Mouse (Mus musculus) adrenal gland, postnatal 25 days (tissue): ENCODE results near the gene BC004004. TPM values are rescaled to one million over a fixed set of nuclear protein-coding genes. Genes with fewer than 3 reads are reported as not detected.
A peak's percentile ranks its signal among the peaks of the same experiment; 100 is the strongest.
"Not testable (repeated sequence)": the region's sequence is repeated elsewhere in the genome, so short reads cannot be mapped to it uniquely, and the experiment has no call there.

Source experiments
- DNase-seq: peaks from one replicate; pipeline ENCODE4 v3.0.0; 2021; ENCODE audit warnings: mixed read lengths
- total RNA-seq: library from RNA; stranded (reverse); gene quantifications from 2 replicates; pipeline ENCODE4 v1.2.3, GENCODE M21; 2021

BC004004 gene
- total RNA-seq, 1 experiment from 2014 or later = 116 TPM

DNA sequence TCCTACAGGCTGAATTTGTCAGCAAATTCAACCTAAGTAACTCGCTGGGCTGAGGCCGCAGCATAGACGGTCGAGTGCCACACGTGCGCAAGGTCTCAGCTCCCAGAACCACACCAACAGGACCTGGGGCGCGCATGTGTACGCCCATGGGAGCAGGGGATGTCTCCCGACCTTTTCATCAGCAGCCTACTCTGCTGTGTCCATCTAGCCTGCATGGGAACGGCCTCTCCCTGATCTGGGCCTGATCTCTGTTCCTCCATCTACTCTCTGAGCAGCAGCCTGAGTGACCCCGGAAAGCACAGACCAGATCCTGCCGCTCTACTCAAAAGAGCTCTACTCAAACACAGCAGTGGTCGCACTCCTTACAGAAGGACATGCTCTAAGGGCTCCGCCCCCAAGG is 8.1 kb upstream of the BC004004 start:
- no peak for DNase-seq

GRCm38 (mm10) chr17:29261603-29262258 is 6.9 kb upstream of the BC004004 start:
- DNase-seq = no peak

DNA sequence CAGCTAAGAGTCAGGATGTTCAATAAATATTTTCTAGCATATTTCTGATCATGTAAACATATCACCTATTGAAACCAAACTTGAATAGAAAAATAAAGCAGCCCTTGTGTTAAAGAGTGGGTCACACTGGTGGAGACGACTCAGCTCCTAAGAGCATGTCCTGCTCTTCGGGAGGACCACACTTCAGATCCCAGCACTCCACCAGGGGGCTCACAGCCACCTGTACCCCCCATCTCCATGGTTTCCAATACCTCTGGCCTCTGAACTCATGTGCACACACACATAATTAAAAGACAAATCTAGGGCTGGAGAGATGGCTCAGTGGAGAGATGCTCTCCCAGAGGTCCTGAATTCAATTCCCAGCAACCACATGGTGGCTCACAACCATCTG is 6.3 kb upstream of the BC004004 start:
- DNase-seq = no peak

DNA sequence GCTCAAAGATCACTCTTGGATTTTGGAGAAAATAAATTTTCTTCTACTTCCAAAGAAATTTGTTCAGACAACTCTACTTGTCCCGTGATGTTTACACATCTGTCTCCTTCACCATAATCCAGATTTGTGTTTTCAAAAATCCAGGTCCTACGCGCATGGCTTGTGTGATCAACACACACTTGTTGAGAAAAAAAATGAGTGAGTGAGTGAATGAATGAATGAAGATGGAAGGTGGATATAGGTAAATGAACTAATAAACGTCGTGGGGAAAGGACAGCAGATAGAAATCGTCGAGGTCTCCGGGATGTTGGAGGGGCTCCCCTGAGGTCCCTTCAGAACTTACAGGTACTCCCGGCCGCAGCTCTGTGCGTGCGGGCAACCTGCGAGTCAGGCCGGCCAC is 5.2 kb upstream of the BC004004 start:
- no peak for DNase-seq

GRCm38 (mm10) chr17:29263840-29264633 is 4.6 kb upstream of the BC004004 start, which contains the start of gene Ppil1:
Gene Ppil1 (minus strand): TSS chr17:29264186.
- DNase-seq = peak; percentile 83

GRCm38 (mm10) chr17:29264760-29265159 is 3.8 kb upstream of the BC004004 start:
- no peak for DNase-seq

- not testable (repeated sequence) for DNase-seq
These were observed 1.5 kb upstream of the BC004004 start for GRCm38 (mm10) chr17:29267040-29267439.

DNA sequence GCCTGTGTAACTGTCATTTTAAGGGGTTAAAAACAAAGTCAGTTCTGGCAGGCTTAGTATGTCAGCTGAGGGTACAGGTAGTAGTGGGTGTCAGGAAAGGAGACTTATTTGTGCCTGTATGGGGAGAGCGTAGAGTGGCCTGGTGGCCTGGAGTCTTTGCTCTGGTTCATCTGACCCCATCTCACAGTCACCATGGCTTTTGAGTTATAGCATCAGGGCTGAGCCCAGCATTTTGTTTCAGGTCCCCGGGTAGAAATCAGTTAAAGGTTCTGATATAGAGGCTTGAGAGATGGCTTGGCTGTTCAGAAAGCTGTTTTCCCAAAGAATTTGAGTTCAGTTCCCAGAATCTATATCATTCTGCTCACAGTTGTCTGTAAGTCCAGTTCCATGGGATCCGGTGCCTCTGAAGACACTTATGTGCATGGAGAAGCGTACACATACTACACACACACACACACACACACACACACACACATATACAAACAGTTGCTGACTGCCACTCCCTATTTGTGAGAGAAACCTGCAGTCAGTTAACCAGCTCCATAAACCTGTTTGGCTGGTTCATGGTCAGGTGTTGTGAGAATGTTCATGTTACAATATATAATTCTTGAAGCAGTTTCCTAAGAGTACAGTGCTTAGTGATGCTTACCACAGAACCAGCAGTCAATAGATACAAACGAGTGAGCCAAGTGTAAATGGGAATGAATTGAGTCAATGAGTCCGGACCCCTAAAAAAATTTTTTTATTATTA is 482 bp upstream of the BC004004 start:
- no peak for DNase-seq

DNA sequence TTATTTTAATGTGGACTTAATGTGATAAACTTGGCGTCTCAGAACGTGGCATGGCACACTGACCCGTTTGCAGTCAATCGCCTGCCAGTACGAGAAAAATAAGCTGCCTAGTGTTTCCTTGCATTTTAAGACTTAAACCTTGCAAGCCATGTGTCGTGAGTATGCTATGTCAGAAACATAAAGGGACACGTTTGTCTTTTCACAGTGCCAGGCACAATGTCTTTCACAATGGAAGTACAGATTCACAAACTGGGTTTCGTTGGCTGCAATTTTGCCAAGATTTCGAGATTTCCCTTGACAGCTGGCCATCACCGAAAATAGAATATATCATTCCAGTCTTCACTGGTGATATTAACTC is 740 bp downstream of the BC004004 start:
- DNase-seq = no peak

- no peak for DNase-seq
These were observed 1.6 kb downstream of the BC004004 start for GRCm38 (mm10) chr17:29270148-29270698.

DNA sequence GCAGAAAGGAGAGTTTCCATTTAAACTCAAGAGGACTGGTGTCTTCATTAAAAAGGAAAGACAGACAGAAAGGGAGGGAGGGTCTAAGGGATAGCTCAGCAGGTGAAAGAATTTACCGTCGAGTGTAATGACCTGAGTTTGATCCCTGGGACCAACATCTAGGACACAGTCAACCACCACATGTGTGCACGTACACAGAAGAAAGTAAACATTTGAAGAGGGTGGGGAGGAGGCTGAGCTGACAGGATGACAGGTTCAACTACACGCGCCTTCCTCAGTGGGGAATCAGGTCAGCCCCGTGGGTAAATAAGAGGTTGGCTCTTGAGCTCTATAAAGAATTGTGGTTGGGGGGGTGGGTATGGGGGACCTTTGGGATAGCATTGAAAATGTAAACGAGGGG is 4.6 kb downstream of the BC004004 start:
- DNase-seq = no peak

GRCm38 (mm10) chr17:29273889-29274288 is 5.3 kb downstream of the BC004004 start:
- DNase-seq = no peak

DNA sequence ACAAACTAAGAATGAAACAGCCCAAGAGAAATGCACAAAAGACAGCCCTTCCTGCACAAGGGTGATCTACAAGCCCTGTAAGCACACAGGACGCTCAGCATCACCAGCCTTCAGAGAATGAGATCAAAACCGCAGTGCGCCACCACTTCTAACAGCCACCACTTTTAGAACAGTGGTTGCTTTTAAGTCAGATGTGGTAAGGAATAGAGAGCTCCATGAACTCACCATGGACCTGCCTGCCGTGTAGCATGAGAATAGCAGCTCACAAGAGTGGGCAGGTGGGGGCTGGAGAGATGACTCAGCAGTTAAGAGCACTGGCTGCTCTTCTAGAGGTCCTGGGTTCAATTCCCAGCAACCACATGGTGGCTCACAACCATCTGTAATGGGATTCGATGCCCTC is 11.8 kb downstream of the BC004004 start:
- DNase-seq = no peak

GRCm38 (mm10) chr17:29281541-29281940 is 13.0 kb downstream of the BC004004 start:
- DNase-seq = no peak

DNA sequence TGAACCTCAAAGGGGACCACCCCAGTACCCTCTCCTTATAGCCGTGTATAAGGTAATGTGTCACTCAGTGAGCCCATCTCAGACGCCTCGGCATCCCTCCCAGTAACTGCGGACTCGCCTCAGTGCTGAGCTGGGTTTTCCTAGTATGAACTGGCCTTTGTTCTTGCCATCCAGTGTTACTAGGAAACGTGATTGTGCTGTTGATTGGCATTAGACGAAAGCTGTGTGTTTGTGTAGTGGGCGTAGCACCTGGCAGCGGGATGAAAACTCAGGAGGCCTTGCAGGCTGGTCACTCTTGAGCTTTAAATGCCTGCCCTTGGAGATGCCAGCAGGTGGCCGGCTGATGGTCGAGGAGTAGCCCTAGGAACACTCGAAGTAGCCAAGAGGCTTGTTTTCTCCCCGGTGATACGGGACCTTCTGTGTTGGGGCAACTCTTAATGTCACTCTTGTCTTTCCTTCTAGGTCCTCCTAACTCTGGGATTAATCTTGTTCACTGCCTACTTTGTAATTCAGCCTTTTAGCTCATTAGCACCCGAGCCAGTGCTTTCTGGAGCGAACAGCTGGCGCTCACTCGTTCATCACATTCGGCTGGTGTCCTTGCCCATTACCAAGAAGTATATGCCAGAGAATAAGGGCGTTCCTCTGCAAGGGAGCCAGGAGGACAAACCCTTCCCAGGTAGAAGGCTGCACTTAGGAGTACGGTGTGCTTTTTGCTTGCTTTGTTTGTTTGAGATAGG is 13.8 kb downstream of the BC004004 start:
- no peak for DNase-seq

DNA sequence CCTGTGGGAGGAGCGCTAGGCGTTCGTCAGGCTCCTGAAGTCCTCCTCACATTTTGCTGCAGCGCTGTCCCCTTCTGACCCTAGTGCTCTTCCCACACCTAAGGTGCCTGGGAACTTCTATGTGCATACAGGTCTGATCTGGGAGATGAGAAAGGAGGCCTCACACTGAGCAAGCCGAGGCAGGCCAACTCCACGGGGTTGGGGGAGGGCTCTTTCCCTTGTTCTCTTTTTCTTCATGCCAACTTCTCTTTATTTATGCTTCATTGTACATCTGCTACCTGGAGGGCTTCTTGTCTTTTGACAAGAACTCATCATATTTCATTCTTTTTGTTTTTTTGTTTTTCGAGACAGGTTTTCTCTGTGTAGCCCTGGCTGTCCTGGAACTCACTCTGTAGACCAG is 23.2 kb downstream of the BC004004 start:
- no peak for DNase-seq

DNA sequence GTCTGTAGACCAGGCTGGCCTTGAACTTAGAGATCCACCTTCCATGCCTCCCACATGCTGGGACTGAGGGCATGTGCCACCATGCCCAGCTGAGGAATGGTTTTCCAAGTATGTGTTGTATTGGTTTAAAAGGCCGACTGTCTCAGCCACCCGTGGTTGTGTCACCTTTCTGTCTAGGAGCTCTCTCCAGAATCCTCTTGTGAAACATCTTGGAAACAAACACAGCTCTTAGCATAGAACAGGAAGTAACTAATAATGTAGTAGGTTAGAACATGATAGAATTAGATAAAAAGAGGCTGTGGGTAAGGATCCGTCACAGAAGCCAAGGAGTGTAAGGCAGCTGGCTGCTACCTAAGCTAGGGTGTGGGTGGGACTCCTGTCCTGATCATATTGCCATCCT is 24.4 kb downstream of the BC004004 start:
- no peak for DNase-seq

DNA sequence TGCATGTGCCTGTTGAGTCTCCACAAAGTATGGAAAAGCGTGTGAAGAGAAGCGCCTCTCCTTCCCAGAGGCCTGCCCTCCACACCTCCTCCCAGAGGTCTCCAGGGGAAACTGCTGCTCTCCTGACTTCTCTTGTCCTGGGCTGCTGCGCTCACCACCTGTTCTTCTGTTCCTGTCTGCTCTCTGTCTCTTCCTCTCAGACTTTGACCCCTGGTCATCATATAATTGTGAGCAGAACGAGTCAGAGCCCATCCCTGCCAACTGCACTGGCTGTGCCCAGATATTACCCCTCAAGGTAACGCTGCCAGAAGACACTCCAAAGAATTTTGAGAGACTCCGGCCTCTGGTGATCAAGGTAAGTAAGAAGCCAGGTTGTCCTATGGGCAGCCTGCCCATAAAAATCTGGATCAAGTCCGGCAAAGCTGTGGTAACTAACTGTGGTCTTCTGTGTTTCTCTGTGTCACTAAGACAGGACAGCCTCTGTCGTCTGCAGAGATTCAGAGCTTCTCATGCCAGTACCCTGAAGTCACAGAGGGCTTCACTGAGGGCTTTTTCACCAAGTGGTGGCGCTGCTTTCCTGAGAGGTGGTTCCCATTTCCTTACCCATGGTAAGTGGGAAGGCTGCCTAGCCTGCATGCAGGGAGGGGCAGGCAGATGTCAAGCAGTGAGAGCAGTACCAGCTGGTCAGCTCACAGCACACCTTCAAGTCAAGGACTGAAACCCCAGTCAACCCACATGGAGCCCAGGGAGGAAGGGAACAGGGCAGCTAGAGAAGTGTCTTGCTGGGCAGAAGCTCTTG is 25.4 kb downstream of the BC004004 start:
- DNase-seq = no peak

DNA sequence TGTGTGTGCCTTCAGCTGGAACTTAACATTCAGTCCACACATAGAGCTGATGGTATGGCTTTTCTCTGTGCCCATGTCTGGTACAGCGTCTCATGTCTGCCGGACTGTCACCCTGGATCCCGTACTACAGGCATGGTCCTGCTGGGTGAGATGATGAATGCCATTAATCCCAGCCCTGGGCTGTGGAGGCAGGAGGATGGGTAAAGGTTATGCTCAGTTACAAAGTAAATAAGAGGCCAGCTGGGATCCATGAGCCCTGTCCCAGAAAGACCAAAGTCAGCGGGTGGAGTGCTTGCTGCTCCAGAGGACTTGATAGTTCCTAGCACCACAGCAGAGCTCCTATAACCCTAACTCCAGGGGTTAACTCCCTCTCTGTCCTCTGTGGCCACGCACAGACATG is 27.2 kb downstream of the BC004004 start:
- no peak for DNase-seq

- DNase-seq = no peak
These were observed 28.7 kb downstream of the BC004004 start for GRCm38 (mm10) chr17:29297321-29297720.

DNA sequence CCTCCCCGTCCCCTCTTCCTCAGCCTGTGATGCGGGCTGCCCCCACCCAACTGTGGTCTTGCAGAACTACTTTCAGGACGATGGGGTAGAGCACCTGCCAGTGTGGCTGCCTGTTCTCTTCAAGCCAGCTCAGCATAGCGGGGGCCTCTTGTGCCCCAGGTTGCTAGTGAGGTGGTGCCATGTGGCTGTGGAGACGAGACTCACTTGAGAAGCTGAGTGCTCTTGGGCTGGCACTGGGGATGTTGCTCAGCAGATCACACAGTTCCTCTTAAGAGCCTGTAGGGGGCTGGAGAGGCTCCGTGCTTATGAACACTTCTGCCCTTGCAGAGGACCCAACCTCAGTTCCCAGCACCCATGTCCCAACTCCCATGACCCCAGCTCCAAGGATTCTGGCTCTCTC is 29.2 kb downstream of the BC004004 start:
- DNase-seq = no peak
